Mouse (Mus musculus) heart, adult 2 months (tissue): Measurements from ENCODE around the gene Ddah2. TPM values are rescaled to one million over a fixed set of nuclear protein-coding genes. Genes with fewer than 3 reads are reported as not detected.

Experiments
- DNase-seq, 2 experiments: peaks; one replicate each; pipeline ENCODE4 v3.0.0; 2021
- H3K27ac ChIP-seq: fragments of 200-600 bp; 2 replicates; pipeline ENCODE4 v1.8.1; 2022
- H3K27me3 ChIP-seq: fragments of 200-500 bp; 2 replicates; pipeline ENCODE4 v1.6.1; 2012; ENCODE audit warnings: mild to moderate bottlenecking, low read length, inconsistent platforms, mixed read lengths; ENCODE audit not compliant: control insufficient read depth, insufficient read depth
- H3K36me3 ChIP-seq: fragments of 200-500 bp; 2 replicates; pipeline ENCODE4 v1.6.1; 2012; ENCODE audit warnings: low read length, inconsistent platforms; ENCODE audit not compliant: control insufficient read depth, insufficient read depth
- H3K4me1 ChIP-seq: fragments of 200-500 bp; 2 replicates; pipeline ENCODE4 v1.6.1; 2011; ENCODE audit warnings: low read length; ENCODE audit not compliant: control insufficient read depth, insufficient read depth
- H3K4me3 ChIP-seq: fragments of 200-600 bp; 2 replicates; pipeline ENCODE4 v1.8.1; 2022
- H3K79me2 ChIP-seq: fragments of 200-500 bp; replicated peaks from 2 replicates; pipeline ENCODE4 v1.6.1; 2012; ENCODE audit warnings: mild to moderate bottlenecking, inconsistent platforms, low read length, moderate library complexity, mixed read lengths; ENCODE audit not compliant: control insufficient read depth, insufficient read depth
- H3K9ac ChIP-seq: fragments of 200-500 bp; 2 replicates; pipeline ENCODE4 v1.6.1; 2012; ENCODE audit warnings: low read depth, mild to moderate bottlenecking, control low read depth, inconsistent platforms, low read length, mixed read lengths
- CTCF ChIP-seq: fragments of 200-600 bp; IDR thresholded peaks from 2 replicates; pipeline ENCODE4 v1.8.1; 2022; ENCODE audit warnings: antibody characterized with exemption, mild to moderate bottlenecking, moderate library complexity
- EP300 ChIP-seq: fragments of 200-500 bp; IDR thresholded peaks from 2 replicates; pipeline ENCODE4 v1.6.1; 2011; ENCODE audit warnings: low read depth, low read length, control low read depth; ENCODE audit not compliant: insufficient read depth
- POLR2A ChIP-seq: fragments of 200-500 bp; IDR thresholded peaks from 2 replicates; pipeline ENCODE4 v1.6.1; 2011; ENCODE audit warnings: mild to moderate bottlenecking, low read depth, low read length, control low read depth; ENCODE audit not compliant: insufficient read depth
- WGBS: fragments of 180-500 bp; shearing (Covaris S2); methylation state at CpG from one replicate; pipeline ENCODE4 v1.1.7; 2018; 5-methylcytosine and 5-hydroxymethylcytosine counted together
- intact Hi-C: fragments of 180-260 bp; cut with DNase I; formaldehyde crosslinking; loops from one replicate; pipeline ENCODE4 v1.15.1; 2025
- polyA plus RNA-seq: library from polyadenylated mRNA; depleted of rRNA; stranded (reverse); fragments of >200 nt; gene quantifications from 2 replicates; pipeline ENCODE4 v1.2.3, GENCODE M21; 2012
- total RNA-seq, 2 experiments: library from RNA; stranded (reverse); gene quantifications; 2 replicates each; pipeline ENCODE4 v1.2.3; 2021

Gene Ddah2
- total and polyA plus RNA-seq, 3 experiments, result 20.0 to 31.4 (median 20.5) TPM

DNA sequence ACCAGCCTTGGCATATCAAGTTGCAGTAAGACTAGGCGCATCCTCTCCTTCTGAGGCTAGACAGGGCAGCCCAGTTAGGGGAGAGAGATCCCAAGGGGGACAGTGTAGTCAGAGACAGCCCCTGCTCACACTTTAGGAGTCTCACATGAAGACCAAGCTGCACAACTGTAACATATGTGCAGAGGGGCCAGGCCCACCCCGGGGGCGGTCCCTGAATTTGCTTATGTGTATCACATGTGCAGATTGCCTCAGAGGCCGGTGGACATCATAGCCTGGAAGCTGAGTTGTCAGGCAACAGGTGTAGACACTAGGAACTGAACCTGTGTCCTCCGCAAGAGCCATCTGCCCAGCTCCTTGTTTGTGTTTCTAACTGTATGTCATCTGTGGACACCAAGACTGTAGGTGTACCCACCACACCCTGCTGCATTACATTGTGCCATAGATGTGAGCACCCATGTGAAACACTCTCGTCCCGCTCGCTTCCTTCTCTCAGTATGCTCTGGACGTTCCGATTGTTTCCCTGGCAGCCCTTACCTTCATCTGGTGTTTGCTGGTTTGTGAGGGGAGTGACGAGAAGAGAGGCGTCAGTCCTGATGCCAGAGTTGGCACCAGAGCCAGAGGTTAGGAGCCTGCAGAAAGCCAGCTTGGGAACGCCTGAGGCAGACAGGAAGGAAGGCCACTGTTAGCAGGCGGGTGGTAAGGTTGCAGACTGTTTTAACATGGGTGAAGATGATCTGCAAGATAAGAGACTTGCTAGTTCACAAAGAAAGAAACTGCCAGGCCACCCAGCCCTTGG lies 33.8 kb downstream of the Ddah2 start:
- no peaks in the 10 kb centered on the region for H3K27me3 ChIP-seq
- WGBS, result 82% methylated on average over 14 of the region's 14 CpGs
- intact Hi-C loops, result no loop called here

DNA sequence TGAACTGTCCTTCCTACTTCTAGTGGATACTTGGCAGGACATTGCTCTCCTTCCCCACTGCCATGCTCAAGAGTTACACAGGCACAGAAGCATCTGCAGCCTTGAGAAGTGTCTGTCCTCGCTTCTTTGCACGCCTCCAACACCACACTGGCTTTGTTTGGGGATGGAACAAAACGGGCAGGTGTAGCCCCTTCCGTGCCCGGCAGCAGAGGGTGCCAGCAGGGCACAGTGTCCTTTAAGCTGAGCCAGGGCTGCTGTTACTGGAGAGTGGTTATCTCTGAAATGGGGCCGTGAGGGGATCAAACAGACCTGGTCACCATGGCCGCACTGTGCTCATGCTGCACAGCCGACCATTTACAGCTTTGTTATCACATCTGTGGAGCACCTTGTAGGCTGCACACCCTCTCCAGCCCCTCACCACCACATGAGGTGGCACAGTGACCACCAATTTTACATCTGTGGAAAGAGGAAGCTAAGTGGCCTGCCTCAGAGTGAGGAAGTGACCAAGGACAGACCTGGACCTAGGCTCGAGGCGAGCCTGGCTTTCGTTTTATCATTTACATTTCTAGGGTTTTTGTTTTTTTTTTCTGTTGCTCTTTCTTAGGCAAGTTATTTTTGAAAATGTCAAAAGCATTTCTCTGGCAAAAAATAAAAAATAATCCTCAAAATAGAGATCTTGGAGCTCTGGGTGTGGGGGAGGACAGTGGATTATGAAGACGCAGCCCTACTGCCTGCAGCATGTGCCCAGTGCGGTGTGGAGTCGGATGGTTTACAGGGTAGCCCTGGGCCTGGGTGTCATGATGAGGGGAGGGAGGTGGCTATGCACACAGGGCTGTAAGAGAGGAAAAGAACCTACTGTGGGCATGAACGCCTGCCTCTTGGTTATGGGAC lies 35.9 kb downstream of the Ddah2 start:
- Histone ChIP-seq H3K36me3 (no peaks in the 10 kb centered on the region), H3K4me1 (peaks cover 1% of the 10 kb centered on the region; the same call in 1 of the 2 replicates), H3K27ac (no peak overlapping the region), H3K4me3 (no peak overlapping the region), H3K9ac (no peak overlapping the region), H3K27me3 (no peaks in the 10 kb centered on the region), H3K79me2 (no peaks in the 10 kb centered on the region)
- no peak for DNase-seq
- intact Hi-C loops, result no loop called here
- WGBS, result 73% methylated on average over 15 of the region's 15 CpGs
- TF ChIP-seq POLR2A (no peak), EP300 (no peak), CTCF (no peak)

More for the DNA sequence above, 33.8 kb downstream of the Ddah2 start:
- no peaks in the 10 kb centered on the region for H3K79me2 ChIP-seq
- no peak for DNase-seq
- H3K4me1 ChIP-seq, result peaks cover 1% of the 10 kb centered on the region; the same call in 1 of the 2 replicates
- no peak overlapping the region for H3K27ac ChIP-seq
- no peak overlapping the region for H3K4me3 ChIP-seq
- no peaks in the 10 kb centered on the region for H3K36me3 ChIP-seq
- H3K9ac ChIP-seq, result no peak overlapping the region
- TF ChIP-seq EP300, result no peak
- TF ChIP-seq CTCF, result no peak
- no peak for TF ChIP-seq POLR2A

DNA sequence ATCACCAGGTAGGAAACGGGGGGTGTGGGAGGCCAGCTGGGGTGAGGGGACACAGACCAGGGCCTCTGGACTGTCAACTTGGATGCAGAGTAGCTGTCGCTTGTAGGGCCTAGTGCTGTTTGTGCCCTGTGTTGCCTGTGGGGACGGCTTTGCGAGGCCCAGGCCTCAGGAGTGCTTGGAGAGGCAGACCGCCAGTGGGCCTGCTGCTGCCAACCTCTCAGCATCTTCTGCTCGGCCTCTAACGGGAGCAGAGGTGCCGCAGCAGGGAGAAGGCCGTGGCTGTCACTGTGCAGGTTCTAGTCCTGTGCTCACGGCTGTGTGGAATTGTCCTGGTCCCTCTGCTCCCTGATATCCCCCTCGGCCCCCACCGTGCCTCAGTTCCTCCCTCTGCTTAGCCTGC lies 37.8 kb downstream of the Ddah2 start:
- H3K4me3 ChIP-seq, result no peak overlapping the region
- H3K9ac ChIP-seq, result no peak overlapping the region
- WGBS, result 85% methylated on average over 12 of the region's 12 CpGs
- no peaks in the 10 kb centered on the region for H3K27me3 ChIP-seq
- no peaks in the 10 kb centered on the region for H3K4me1 ChIP-seq
- H3K79me2 ChIP-seq, result no peaks in the 10 kb centered on the region
- no peak overlapping the region for H3K27ac ChIP-seq
- TF ChIP-seq POLR2A, result no peak
- TF ChIP-seq CTCF, result no peak
- TF ChIP-seq EP300, result no peak
- DNase-seq, result no peak
- H3K36me3 ChIP-seq, result no peaks in the 10 kb centered on the region
- intact Hi-C loops, result no loop called here

DNA sequence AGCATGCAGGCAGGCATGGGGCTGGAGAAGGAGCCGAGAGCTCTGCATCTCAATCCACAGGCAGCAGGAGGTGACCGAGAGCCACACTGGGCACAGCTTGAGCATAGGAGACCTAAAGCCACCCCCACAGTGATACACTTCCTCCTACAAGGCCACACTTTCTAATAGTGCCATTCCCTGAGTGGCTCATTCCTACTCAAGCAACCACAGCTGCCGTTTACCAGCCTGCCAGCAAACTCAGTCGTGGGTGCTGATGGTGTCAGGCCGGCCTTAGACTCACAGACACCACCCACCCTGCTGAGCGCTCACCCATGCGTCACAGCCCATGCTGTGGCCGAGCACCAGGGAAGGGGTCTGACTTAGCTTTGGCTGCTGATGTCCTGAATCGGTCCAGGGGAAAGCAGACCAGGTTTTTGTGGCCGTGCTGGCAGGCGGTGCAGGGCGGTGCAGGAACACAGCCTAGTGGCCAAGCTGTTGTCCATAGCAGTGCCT lies 38.4 kb downstream of the Ddah2 start:
- Histone ChIP-seq H3K79me2 (no peaks in the 10 kb centered on the region), H3K27me3 (no peaks in the 10 kb centered on the region), H3K4me1 (no peaks in the 10 kb centered on the region), H3K9ac (no peak overlapping the region), H3K4me3 (no peak overlapping the region), H3K27ac (no peak overlapping the region), H3K36me3 (no peaks in the 10 kb centered on the region)
- intact Hi-C loops, result no loop called here
- 84% methylated on average over 12 of the region's 12 CpGs for WGBS
- no peak for DNase-seq
- TF ChIP-seq CTCF (peak; percentile 39), EP300 (no peak)

- no peak for DNase-seq
- WGBS, result 68% methylated on average over 10 of the region's 10 CpGs
- Histone ChIP-seq H3K4me3 (no peak overlapping the region), H3K27me3 (no peaks in the 10 kb centered on the region), H3K79me2 (no peaks in the 10 kb centered on the region), H3K9ac (no peak overlapping the region), H3K36me3 (no peaks in the 10 kb centered on the region), H3K27ac (no peak overlapping the region), H3K4me1 (no peaks in the 10 kb centered on the region)
- TF ChIP-seq EP300 (no peak), CTCF (no peak), POLR2A (no peak)
- intact Hi-C loops, result no loop called here
These were observed 41.4 kb downstream of the Ddah2 start for GRCm38 (mm10) chr17:35100196-35100765.

GRCm38 (mm10) chr17:35101161-35101560 lies 42.3 kb downstream of the Ddah2 start:
- TF ChIP-seq EP300 (no peak), POLR2A (no peak), CTCF (no peak)
- intact Hi-C loops, result no loop called here
- Histone ChIP-seq H3K4me1 (no peaks in the 10 kb centered on the region), H3K4me3 (no peak overlapping the region), H3K27me3 (no peaks in the 10 kb centered on the region), H3K27ac (no peak overlapping the region), H3K9ac (no peak overlapping the region), H3K36me3 (no peaks in the 10 kb centered on the region), H3K79me2 (no peaks in the 10 kb centered on the region)
- WGBS, result 76% methylated on average over 11 of the region's 11 CpGs
- DNase-seq, result no peak
